Mouse (Mus musculus) heart, adult 2 months (tissue): ENCODE results near the gene Fto.

Source experiments
- CTCF ChIP-seq: fragments of 200-600 bp; IDR thresholded peaks from 2 replicates; pipeline ENCODE4 v1.8.1; 2022; ENCODE audit warnings: antibody characterized with exemption, mild to moderate bottlenecking, moderate library complexity
- POLR2A ChIP-seq: fragments of 200-500 bp; IDR thresholded peaks from 2 replicates; pipeline ENCODE4 v1.6.1; 2011; ENCODE audit warnings: mild to moderate bottlenecking, low read depth, low read length, control low read depth; ENCODE audit not compliant: insufficient read depth

DNA sequence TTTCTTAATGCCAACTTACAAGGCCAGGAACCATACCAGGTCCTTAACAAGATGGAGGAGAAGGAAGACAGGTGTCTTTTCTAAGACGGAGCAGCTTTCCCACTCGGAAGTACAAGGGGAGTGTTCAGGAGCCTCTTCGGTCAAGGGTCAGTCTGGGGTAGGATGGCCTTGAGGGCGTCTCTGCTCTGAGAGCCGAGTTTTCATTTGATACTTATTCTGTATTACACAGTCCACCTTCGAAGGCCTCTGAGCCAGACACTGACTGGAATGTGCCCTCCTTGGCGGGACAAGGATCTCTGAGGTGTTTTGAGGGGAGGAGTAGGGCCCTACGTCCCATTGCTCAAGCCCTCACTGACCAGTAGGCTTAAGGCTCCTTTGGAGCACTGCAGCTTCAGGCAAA is 292.6 kb downstream of the Fto start:
- TF ChIP-seq CTCF (no peak), POLR2A (no peak)
